Mouse (Mus musculus) MN1 (cell line): ENCODE data around the gene Kin.
A peak's percentile ranks its signal among the peaks of the same experiment; 100 is the strongest.

Experiments used
- DNase-seq: peaks from one replicate; pipeline ENCODE4 v3.0.0-alpha.2; 2016; ENCODE audit warnings: low spot score

Gene Kin

DNA sequence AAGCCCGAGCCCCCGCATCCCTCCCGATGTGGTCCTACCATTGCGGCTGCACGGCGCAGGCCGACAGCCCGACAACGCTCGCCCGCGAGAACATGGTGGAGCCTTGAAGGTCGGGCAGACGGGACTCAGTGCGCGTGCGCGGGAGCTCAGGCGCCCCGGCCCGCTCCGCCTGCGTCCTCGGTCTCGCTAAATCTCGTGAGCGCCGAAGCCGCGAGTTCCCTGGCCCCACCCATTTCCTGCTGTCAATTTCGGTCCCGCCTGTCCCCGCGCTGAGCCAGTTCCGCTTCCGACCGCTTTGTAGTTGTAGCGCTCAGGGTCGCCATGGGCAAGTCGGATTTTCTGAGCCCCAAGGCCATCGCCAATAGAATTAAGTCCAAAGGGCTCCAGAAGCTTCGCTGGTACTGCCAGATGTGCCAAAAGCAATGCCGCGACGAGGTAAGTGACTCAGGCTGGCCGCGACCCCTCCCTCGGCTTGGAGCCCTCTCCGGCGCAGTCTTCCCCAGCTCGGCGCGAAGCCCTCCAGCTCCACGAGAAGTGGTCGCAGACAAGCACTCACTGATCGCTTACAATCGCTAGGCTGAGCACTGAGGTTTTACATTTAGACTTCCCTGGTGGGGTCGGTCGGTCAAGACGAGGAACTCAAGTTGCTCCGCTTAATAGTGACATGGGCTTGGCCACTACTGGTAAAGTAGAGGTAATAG is at the start of gene Kin, which contains the start of gene Atp5c1:
Gene Kin (plus strand): TSS at position 284 of the 701 bp plus-strand sequence.
Gene Atp5c1 (minus strand): TSS at position 201 of the 701 bp plus-strand sequence.
- peak; percentile 95 for DNase-seq

DNA sequence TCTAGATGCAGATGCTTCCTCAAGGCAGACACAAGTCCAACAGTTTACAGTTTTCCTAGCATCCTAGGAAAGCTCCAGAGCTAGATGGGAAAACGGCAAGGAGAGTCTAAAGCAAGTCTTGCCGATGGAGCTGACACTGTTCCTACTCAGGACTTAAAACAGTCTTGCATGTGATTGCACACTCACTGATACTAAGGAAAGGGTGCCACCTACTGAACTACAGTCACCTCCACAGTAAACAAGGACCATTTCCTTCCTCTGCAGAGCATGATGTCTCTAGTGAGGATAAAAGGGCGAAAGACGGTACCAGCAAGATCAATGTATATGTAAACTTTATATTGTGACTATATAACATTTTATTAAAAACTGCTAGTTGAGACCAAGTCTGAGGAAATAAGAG is 46.7 kb upstream of the Kin start:
- peak; percentile 16 for DNase-seq

DNA sequence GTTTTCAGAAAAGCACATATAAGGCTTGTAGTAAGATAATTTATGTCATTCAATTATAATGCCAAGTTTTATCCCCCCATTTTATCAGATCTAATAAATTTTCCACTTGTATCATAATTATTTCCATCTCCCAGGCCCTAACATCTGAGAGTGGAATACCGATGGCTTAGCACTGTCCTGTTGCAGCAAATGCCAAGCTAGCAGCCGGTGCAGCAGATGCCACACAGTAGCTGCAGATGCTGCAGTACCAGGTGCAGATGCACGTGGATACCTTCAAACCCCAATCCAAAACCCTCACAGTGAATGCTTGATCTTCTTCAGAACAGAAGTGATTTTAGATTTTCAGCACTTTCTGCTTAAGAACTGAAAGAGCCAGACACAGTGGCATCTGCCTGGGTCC is 45.4 kb upstream of the Kin start:
- DNase-seq: no peak

- DNase-seq: peak; percentile 36
Observed at GRCm38 (mm10) chr2:10047758-10048436, 32.5 kb upstream of the Kin start.

DNA sequence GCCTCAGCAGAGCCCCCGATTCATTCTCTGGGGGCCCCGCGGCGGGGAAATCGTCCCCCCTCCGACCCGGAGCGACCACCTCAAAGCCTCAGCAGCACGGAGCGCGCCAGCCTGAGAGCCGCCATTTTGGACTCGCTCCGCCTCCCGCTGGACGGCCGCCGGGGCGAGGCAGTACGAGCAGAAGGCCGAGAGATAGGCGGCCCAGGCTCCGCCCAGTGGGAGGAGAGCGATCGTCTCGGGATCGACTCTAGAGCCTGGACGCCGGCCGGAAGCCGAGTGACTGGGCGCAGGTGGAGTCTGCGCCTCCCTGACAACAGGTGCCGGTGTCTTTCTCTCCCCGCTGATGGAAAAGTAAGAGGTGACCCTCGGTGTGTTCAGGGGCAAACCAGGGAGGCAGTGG is 31.9 kb upstream of the Kin start, which contains the start of gene Taf3:
Gene Taf3 (minus strand): TSS at position 136 of the 400 bp plus-strand sequence.
- DNase-seq: peak; percentile 89

- DNase-seq: no peak
Observed at GRCm38 (mm10) chr2:10049456-10049855, 30.9 kb upstream of the Kin start.

- DNase-seq: no peak
Observed at GRCm38 (mm10) chr2:10050878-10051277, 29.5 kb upstream of the Kin start.

DNA sequence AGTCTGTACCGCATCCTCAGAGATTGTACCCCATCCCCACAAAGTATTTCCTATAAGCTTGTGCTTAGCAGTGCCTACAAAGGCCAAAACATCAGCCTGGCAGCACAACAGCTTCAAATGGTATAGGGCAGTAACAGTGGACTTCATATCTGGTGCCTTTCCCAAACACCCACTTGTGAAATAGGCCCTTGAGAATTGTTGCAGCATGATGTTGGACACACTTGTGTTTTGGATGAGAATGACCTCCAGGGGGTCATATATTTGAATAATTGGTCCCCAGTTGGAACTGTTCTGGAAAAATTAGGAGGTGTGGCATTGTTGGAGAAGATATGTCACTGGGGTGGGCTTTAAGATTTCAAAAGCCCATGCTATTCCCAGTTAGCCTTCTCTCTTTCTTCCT is 28.4 kb upstream of the Kin start:
- no peak for DNase-seq

DNA sequence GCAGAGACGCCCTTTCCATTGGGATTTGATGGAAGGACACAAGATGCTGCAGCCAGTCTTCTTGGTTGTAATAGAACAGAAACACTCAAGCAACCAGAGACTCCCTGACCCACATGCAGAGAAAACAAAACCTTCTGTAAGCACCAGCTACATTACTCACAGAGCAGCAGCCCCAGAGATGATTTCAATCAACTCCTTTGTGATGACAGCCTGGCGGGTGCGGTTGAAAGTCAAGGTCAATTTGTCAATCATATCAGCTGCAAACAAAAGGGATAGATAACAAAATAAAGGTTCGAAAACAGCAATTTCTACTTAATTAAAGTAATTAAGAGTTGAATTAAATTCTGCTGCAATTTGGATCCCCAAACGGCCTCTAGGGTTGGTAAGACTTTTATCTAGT is 21.6 kb upstream of the Kin start:
- no peak for DNase-seq

DNA sequence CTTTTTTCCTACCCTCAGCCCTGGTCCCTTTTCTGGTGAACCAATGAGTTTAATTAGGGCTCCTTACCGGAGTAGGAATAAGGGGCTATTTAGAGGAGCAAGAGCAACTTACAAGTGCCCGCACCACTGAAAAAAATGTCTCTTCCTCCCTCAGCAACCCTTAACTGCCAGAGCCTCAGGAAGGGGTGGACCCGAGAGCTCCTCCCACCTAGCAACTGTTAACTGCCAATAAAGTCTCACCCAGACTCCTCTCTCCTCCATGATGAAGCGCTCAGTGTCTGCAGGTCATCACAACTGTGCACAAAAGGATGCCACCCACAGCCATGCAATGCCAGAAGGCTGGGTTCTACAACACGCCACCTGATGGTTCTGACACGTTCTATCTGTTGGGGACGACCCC is 8.6 kb upstream of the Kin start:
- no peak for DNase-seq

- no peak for DNase-seq
Observed at GRCm38 (mm10) chr2:10074470-10074869, 5.9 kb upstream of the Kin start.

- no peak for DNase-seq
Observed at GRCm38 (mm10) chr2:10076675-10077074, 3.7 kb upstream of the Kin start.

- peak; percentile 27 for DNase-seq
Observed at GRCm38 (mm10) chr2:10079745-10080309, 566 bp upstream of the Kin start.

- no peak for DNase-seq
Observed at GRCm38 (mm10) chr2:10081453-10082080, 1.2 kb downstream of the Kin start.

DNA sequence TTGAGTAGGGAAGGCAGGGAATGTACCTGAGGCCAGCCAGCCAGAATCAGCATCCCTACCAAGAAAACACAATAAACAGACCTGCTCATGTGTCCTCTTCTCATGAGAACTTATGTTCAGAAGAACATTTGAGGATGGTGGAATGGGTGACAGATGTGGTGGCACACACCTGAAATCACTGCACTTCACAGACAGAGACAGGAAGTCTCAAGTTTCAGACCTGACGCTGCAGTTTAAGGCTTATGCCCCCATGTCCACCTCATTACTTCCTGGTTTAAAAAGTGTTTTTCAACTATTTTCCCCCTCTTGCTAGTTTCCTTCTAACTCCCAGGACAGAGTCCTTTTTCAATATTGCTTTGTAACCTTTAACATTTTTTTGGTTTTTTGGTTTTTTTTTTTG is 2.3 kb downstream of the Kin start:
- no peak for DNase-seq

- no peak for DNase-seq
Observed at GRCm38 (mm10) chr2:10087256-10087850, 7.0 kb downstream of the Kin start.

- DNase-seq: no peak
Observed at GRCm38 (mm10) chr2:10094327-10095100, 14.1 kb downstream of the Kin start.

- peak; percentile 30 for DNase-seq
Observed at GRCm38 (mm10) chr2:10098598-10099215, 18.3 kb downstream of the Kin start.

DNA sequence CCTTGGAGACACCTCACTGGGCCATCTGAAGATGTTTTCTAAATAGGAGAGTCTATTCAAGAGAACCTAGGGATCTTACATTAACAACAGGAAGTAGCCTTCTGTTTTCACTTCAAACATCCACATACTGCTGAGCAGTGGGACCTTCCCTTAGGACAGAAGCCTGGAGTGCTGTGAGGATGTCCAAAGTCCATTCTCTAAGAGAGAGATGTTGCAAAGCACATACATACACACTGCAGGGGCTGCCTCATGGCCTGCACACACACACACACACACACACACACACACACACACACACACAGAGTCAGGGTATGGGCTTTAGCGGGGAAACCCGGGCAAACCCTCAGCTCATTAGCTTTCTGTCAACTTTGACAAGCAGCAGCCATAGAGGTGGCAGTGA is 20.1 kb downstream of the Kin start:
- DNase-seq: no peak

- peak; percentile 10 for DNase-seq
Observed at GRCm38 (mm10) chr2:10101180-10101579, 20.8 kb downstream of the Kin start.
